In the genomic region with DNA sequence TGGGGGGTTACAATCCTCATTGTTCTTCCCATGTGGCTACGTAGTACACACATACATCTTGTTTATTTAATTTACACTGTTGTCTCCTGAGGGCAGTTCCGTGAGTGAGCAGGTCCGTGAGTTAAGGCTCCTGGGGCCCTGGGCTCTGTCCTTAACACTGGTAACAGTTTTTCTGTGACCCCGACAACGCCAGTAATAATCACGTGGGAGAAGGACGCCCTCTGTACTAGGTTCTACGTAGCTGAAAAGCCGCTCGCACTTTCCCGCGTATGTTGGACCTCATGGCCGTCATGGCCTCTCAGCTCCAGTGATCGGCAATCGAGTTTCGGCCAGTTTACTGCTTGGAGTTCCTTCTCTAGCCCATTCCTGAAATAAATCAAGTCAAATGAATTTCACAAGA, we compare ENCODE assay signal across 25 mouse cellular contexts. TPM values are rescaled to one million over a fixed set of nuclear protein-coding genes. Genes with fewer than 3 reads are reported as not detected.
DNase-seq lines count a peak whose midpoint lies in the region; ATAC-seq and TF ChIP-seq lines count a peak whose summit lies in the region.
"Had no signal": no experiment of that assay in that cellular context is flagged by ENCODE, and none has a peak within 500 bp of the region (broad histone marks: within the 10 kb centered on the region; RNA-seq: fewer than 3 reads in every experiment).

No protein-coding gene starts in this region.

- ATAC-seq in kidney, embryonic 15.5 days (replicated peaks; ENCODE audit: low FRiP score), result no peak
- no peak for ATAC-seq in embryonic facial prominence, embryonic 12.5 days (ENCODE audit: insufficient number of reproducible peaks, insufficient read depth, low FRiP score, low TSS enrichment)
- ATAC-seq in stomach, embryonic 16.5 days (ENCODE audit: insufficient read depth, low FRiP score), result no peak
- no peak for ATAC-seq in lung, postnatal 0 days
- ATAC-seq: forebrain, postnatal 0 days; intestine, postnatal 0 days; liver, embryonic 12.5 days; midbrain, embryonic 13.5 days had no signal

- H3K9ac ChIP-seq in kidney, embryonic 15.5 days, result no peak overlapping the region
- peak overlapping the region; percentile 48; the same call in 1 of the 2 replicates for H3K9ac ChIP-seq in ES-E14 (ENCODE audit: insufficient read depth, low read depth, low read length, poor library complexity, severe bottlenecking)
- no peak overlapping the region for H3K9ac ChIP-seq in embryonic facial prominence, embryonic 12.5 days
- H3K9ac ChIP-seq in stomach, embryonic 16.5 days (ENCODE audit: low read length), result no peak overlapping the region; the same call in 1 of the 2 replicates
- no peak overlapping the region for H3K9ac ChIP-seq in lung, postnatal 0 days (replicated peaks; ENCODE audit: low read depth)
- H3K9ac ChIP-seq: forebrain, postnatal 0 days; limb, embryonic 13.5 days; liver, embryonic 12.5 days; midbrain, embryonic 13.5 days had no signal

- H3K4me2 ChIP-seq in kidney, embryonic 15.5 days, result peak overlapping the region; percentile 26
- H3K4me2 ChIP-seq in embryonic facial prominence, embryonic 12.5 days (replicated peaks), result peak overlapping the region; percentile 16; the same call in 1 of the 2 replicates
- no peak overlapping the region; the same call in 1 of the 2 replicates for H3K4me2 ChIP-seq in stomach, embryonic 16.5 days (ENCODE audit: low read depth, low read length)
- no peak overlapping the region for H3K4me2 ChIP-seq in lung, postnatal 0 days (replicated peaks; ENCODE audit: low read depth, low read length)
- H3K4me2 ChIP-seq: limb, embryonic 13.5 days; liver, embryonic 12.5 days; midbrain, embryonic 13.5 days had no signal

- in situ Hi-C loops in ES-E14 (cut with MboI; ENCODE audit: low sequenced_read_pairs in 2 of 2, unreplicated experiment in 2 of 2), result no loop called here

- no peak overlapping the region for H3K4me3 ChIP-seq in kidney, embryonic 15.5 days (replicated peaks)
- peak overlapping the region; percentile 13 to 16; a peak in 2 of 4 replicates for H3K4me3 ChIP-seq in ES-E14 (ENCODE audit: insufficient read depth in 1 of 2, low read depth in 1 of 2, low read length in 2 of 2, poor library complexity in 1 of 2, severe bottlenecking in 1 of 2)
- no peak overlapping the region for H3K4me3 ChIP-seq in embryonic facial prominence, embryonic 12.5 days
- H3K4me3 ChIP-seq in stomach, embryonic 16.5 days (replicated peaks; ENCODE audit: low read length), result no peak overlapping the region
- H3K4me3 ChIP-seq in lung, postnatal 0 days (ENCODE audit: low read depth, low read length), result no peak overlapping the region
- H3K4me3 ChIP-seq: heart, adult 2 months; limb, embryonic 13.5 days; liver, embryonic 12.5 days; midbrain, embryonic 13.5 days had no signal

- H3K27ac ChIP-seq in kidney, embryonic 15.5 days, result no peak overlapping the region
- H3K27ac ChIP-seq in ES-E14 (ENCODE audit: insufficient read depth, low read depth, low read length, poor library complexity, severe bottlenecking), result peak overlapping the region; percentile 65
- no peak overlapping the region for H3K27ac ChIP-seq in embryonic facial prominence, embryonic 12.5 days
- H3K27ac ChIP-seq in stomach, embryonic 16.5 days (ENCODE audit: low read length), result peak overlapping the region; percentile 56
- H3K27ac ChIP-seq in lung, postnatal 0 days (ENCODE audit: low read length), result no peak overlapping the region
- H3K27ac ChIP-seq: heart, adult 2 months; kidney, postnatal 0 days; limb, embryonic 13.5 days; liver, embryonic 12.5 days; midbrain, embryonic 13.5 days had no signal

- WGBS in kidney, embryonic 15.5 days, result 39% methylated on average over 16 of the region's 16 CpGs
- WGBS in embryonic facial prominence, embryonic 12.5 days, result 45% methylated on average over 16 of the region's 16 CpGs
- WGBS in stomach, embryonic 16.5 days, result 47% methylated on average over 16 of the region's 16 CpGs
- WGBS in lung, postnatal 0 days, result 52% methylated on average over 16 of the region's 16 CpGs

- H3K4me1 ChIP-seq in kidney, embryonic 15.5 days, result peaks cover 9% of the 10 kb centered on the region
- H3K4me1 ChIP-seq in ES-E14 (ENCODE audit: control insufficient read depth in 2 of 2, insufficient read depth in 2 of 2, low read length in 2 of 2, poor library complexity in 1 of 2), result peaks cover 4% of the 10 kb centered on the region in 2 experiments; a peak in 2 of 4 replicates
- H3K4me1 ChIP-seq in embryonic facial prominence, embryonic 12.5 days, result no peaks in the 10 kb centered on the region
- no peaks in the 10 kb centered on the region for H3K4me1 ChIP-seq in stomach, embryonic 16.5 days (ENCODE audit: control insufficient read depth, insufficient read depth, low read length)
- H3K4me1 ChIP-seq in lung, postnatal 0 days (ENCODE audit: insufficient read depth, low read depth, low read length), result no peaks in the 10 kb centered on the region
- H3K4me1 ChIP-seq: limb, embryonic 13.5 days; liver, embryonic 12.5 days; midbrain, embryonic 13.5 days had no signal

- TF ChIP-seq EP300 in lung, postnatal 0 days (IDR thresholded peaks at IDR 0.05), result no peak

- H3K36me3 ChIP-seq in kidney, embryonic 15.5 days, result no peaks in the 10 kb centered on the region
- H3K36me3 ChIP-seq in ES-E14 (ENCODE audit: control insufficient read depth, insufficient read depth, low read length, poor library complexity, severe bottlenecking), result no peaks in the 10 kb centered on the region
- no peaks in the 10 kb centered on the region for H3K36me3 ChIP-seq in embryonic facial prominence, embryonic 12.5 days
- no peaks in the 10 kb centered on the region for H3K36me3 ChIP-seq in stomach, embryonic 16.5 days (ENCODE audit: control insufficient read depth, insufficient read depth, low read length)
- no peaks in the 10 kb centered on the region for H3K36me3 ChIP-seq in lung, postnatal 0 days (ENCODE audit: insufficient read depth, low read length)
- H3K36me3 ChIP-seq: limb, embryonic 13.5 days; liver, embryonic 12.5 days; midbrain, embryonic 13.5 days had no signal

- no peak for DNase-seq in kidney, postnatal 4 days
- no peak for DNase-seq in ES-E14 (ENCODE audit: low read depth, low spot score)
- no peak for DNase-seq in lung, postnatal 0 days (ENCODE audit: low spot score)
- DNase-seq in gastrocnemius, postnatal 4 days (ENCODE audit: low spot score in 2 of 2), result no peak
- DNase-seq in urinary bladder, postnatal 25 days (ENCODE audit: low spot score), result no peak
- DNase-seq: adrenal gland, adult 2 months; B cell, adult 2 months; cerebellum, adult 11-12 months; cerebellum, postnatal 14 days; forebrain, postnatal 0 days; gastrocnemius, postnatal 25 days; heart, adult 2 months; lung, postnatal 14 days; thymus, adult 18-20 months; thymus, postnatal 4 days had no signal

- TF ChIP-seq CTCF in lung, postnatal 0 days (IDR thresholded peaks at IDR 0.05), result no peak

- no peaks in the 10 kb centered on the region for H3K9me3 ChIP-seq in kidney, embryonic 15.5 days (replicated peaks)
- H3K9me3 ChIP-seq in ES-E14 (ENCODE audit: control insufficient read depth, insufficient read depth, low read depth, low read length), result no peaks in the 10 kb centered on the region
- no peaks in the 10 kb centered on the region for H3K9me3 ChIP-seq in embryonic facial prominence, embryonic 12.5 days
- H3K9me3 ChIP-seq in stomach, embryonic 16.5 days (replicated peaks; ENCODE audit: control insufficient read depth, low read length), result no peaks in the 10 kb centered on the region
- no peaks in the 10 kb centered on the region for H3K9me3 ChIP-seq in lung, postnatal 0 days (ENCODE audit: low read length)
- H3K9me3 ChIP-seq: limb, embryonic 13.5 days; liver, embryonic 12.5 days; midbrain, embryonic 13.5 days had no signal

- H3K27me3 ChIP-seq in kidney, embryonic 15.5 days, result no peaks in the 10 kb centered on the region
- H3K27me3 ChIP-seq in embryonic facial prominence, embryonic 12.5 days, result no peaks in the 10 kb centered on the region
- no peaks in the 10 kb centered on the region for H3K27me3 ChIP-seq in stomach, embryonic 16.5 days (ENCODE audit: control insufficient read depth, insufficient read depth, low read length)
- H3K27me3 ChIP-seq in lung, postnatal 0 days (replicated peaks; ENCODE audit: insufficient read depth, low read length), result no peaks in the 10 kb centered on the region
- H3K27me3 ChIP-seq: CH12.LX; limb, embryonic 13.5 days had no signal

TF ChIP-seq in ES-E14, 5 proteins besides CTCF, POLR2A, EP300 and RAD21:
- no peak for TF ChIP-seq MAFK (IDR thresholded peaks at IDR 0.05; ENCODE audit: insufficient read depth, low read depth, low read length)

RNA-seq across cellular contexts. Expression of gene Tcf7l1, which starts 6.4 kb away (rescaled TPM):
- 35.2 and 38.2 TPM in 2 replicates for polyA plus RNA-seq in kidney, embryonic 15.5 days (2015; fragmentation: Nextera tagmentation; extraction: Ambion mirVana)
- 12.5 and 14.5 TPM in 2 replicates for total RNA-seq in ES-E14 (2012; rRNA removed)
- 50.2 and 53.1 TPM in 2 replicates for polyA plus RNA-seq in embryonic facial prominence, embryonic 12.5 days (2016; fragmentation: Nextera tagmentation; extraction: Ambion mirVana)
- polyA plus RNA-seq in stomach, embryonic 16.5 days (2015; fragmentation: Nextera tagmentation; extraction: Ambion mirVana), result 20.6 and 21.1 TPM in 2 replicates
- 17.5 and 18.6 TPM in 2 replicates for polyA plus RNA-seq in lung, postnatal 0 days (2015; fragmentation: Nextera tagmentation; extraction: Ambion mirVana)
- 10 to 100 TPM; 32.9 to 34.8 TPM for total RNA-seq in gastrocnemius, postnatal 4 days (2021)
- total RNA-seq: monocyte, adult 5-6 weeks had no signal

Comparison
In these comparisons a context has a peak if more than half of its experiments do, and no peak if none do; other contexts are left out.
1. H3K27ac ChIP-seq: peak in ES-E14 (single experiment) and stomach, embryonic 16.5 days (single experiment); none in kidney, embryonic 15.5 days (single experiment), embryonic facial prominence, embryonic 12.5 days (single experiment) and lung, postnatal 0 days (single experiment).
2. H3K4me2 ChIP-seq: peak in kidney, embryonic 15.5 days (single experiment) and embryonic facial prominence, embryonic 12.5 days (single experiment); none in stomach, embryonic 16.5 days (single experiment) and lung, postnatal 0 days (single experiment).
3. H3K4me3 ChIP-seq: peak in ES-E14 (2 of 2); none in kidney, embryonic 15.5 days (single experiment), embryonic facial prominence, embryonic 12.5 days (single experiment), stomach, embryonic 16.5 days (single experiment) and lung, postnatal 0 days (single experiment).